Mouse (Mus musculus) MEL (cell line): ENCODE data around the gene Rps28. TPM values are rescaled to one million over a fixed set of nuclear protein-coding genes. Genes with fewer than 3 reads are reported as not detected.
"Not testable (repeated sequence)": the region's sequence is repeated elsewhere in the genome, so short reads cannot be mapped to it uniquely, and the experiment has no call there.

ENCODE experiments used
- DNase-seq: peaks from one replicate; pipeline ENCODE4 v3.0.0; 2011; ENCODE audit warnings: low read depth, low spot score
- H3K27ac ChIP-seq: 2 replicates; pipeline ENCODE4 v1.5.1; 2012; ENCODE audit warnings: low read depth, mild to moderate bottlenecking, control low read depth, low read length, moderate library complexity; ENCODE audit not compliant: control insufficient read depth
- H3K27me3 ChIP-seq, 2 experiments: fragments of 150-350 bp in 1 of 2; sonication (generic) in 1 of 2; 2 replicates each; pipeline ENCODE4 v1.6.1; 2012; ENCODE audit warnings: low read length in 2 of 2, mild to moderate bottlenecking in 2 of 2, improper control_type of control experiment in 1 of 2, moderate library complexity in 1 of 2; ENCODE audit not compliant: insufficient read depth in 2 of 2, control insufficient read depth in 1 of 2
- H3K36me3 ChIP-seq, 2 experiments: 2 replicates each; pipeline ENCODE4 v1.6.1; 2012 to 2014; ENCODE audit warnings: low read length in 2 of 2, improper control_type of control experiment in 1 of 2, inconsistent platforms in 1 of 2, mild to moderate bottlenecking in 1 of 2; ENCODE audit not compliant: insufficient read depth in 2 of 2, control insufficient read depth in 1 of 2
- H3K4me1 ChIP-seq, 2 experiments: fragments of 150-350 bp in 1 of 2; sonication (generic) in 1 of 2; 2 replicates each; pipeline ENCODE4 v1.6.1; 2012; ENCODE audit warnings: low read length in 2 of 2, improper control_type of control experiment in 1 of 2, mild to moderate bottlenecking in 1 of 2; ENCODE audit not compliant: insufficient read depth in 2 of 2, control insufficient read depth in 1 of 2
- H3K4me3 ChIP-seq, 2 experiments: fragments of 150-350 bp in 1 of 2; sonication (generic) in 1 of 2; 2 replicates each; pipeline ENCODE4 v1.5.1; 2012; ENCODE audit warnings: low read depth in 2 of 2, low read length in 2 of 2, mild to moderate bottlenecking in 2 of 2, moderate library complexity in 2 of 2, control low read depth in 1 of 2, improper control_type of control experiment in 1 of 2; ENCODE audit not compliant: control insufficient read depth in 1 of 2, insufficient read depth in 1 of 2
- H3K79me2 ChIP-seq: 2 replicates; pipeline ENCODE4 v1.6.1; 2012; ENCODE audit warnings: mild to moderate bottlenecking, low read length, moderate library complexity; ENCODE audit not compliant: control insufficient read depth, poor library complexity, insufficient read depth
- H3K9ac ChIP-seq: 2 replicates; pipeline ENCODE4 v1.6.1; 2012; ENCODE audit warnings: low read depth, mild to moderate bottlenecking, control low read depth, low read length, moderate library complexity; ENCODE audit not compliant: control insufficient read depth, poor library complexity, severe bottlenecking
- H3K9me3 ChIP-seq: fragments of 150-350 bp; sonication (generic); replicated peaks from 2 replicates; pipeline ENCODE4 v1.6.1; 2012; ENCODE audit warnings: mild to moderate bottlenecking, low read length, improper control_type of control experiment, moderate library complexity; ENCODE audit not compliant: insufficient read depth
- CTCF ChIP-seq, 3 experiments: IDR thresholded peaks in 2 of 3; conservative IDR thresholded peaks in 1 of 3; 2 replicates each; pipeline ENCODE4 v1.5.1; 2011 to 2012; ENCODE audit warnings: low read length in 3 of 3, low read depth in 2 of 3, mild to moderate bottlenecking in 2 of 3, improper control_type of control experiment in 1 of 3, inconsistent platforms in 1 of 3, mixed read lengths in 1 of 3, moderate library complexity in 1 of 3; ENCODE audit not compliant: control insufficient read depth in 1 of 3, insufficient read depth in 1 of 3, poor library complexity in 1 of 3, severe bottlenecking in 1 of 3
- JUND ChIP-seq: IDR thresholded peaks from 2 replicates; pipeline ENCODE4 v1.6.1; 2011; ENCODE audit warnings: low read depth, mild to moderate bottlenecking, improper control_type of control experiment, low read length
- MAFK ChIP-seq: IDR thresholded peaks from 2 replicates; pipeline ENCODE4 v1.6.1; 2011; ENCODE audit warnings: low read depth, mild to moderate bottlenecking, low read length, improper control_type of control experiment, borderline replicate concordance
- MAZ ChIP-seq: IDR thresholded peaks from 2 replicates; pipeline ENCODE4 v1.6.1; 2012; ENCODE audit warnings: low read depth, mild to moderate bottlenecking, inconsistent platforms, low read length, improper control_type of control experiment
- MEF2A ChIP-seq: IDR thresholded peaks from 2 replicates; pipeline ENCODE4 v1.6.1; 2014; ENCODE audit warnings: low read depth, mild to moderate bottlenecking, inconsistent platforms, low read length, improper control_type of control experiment; ENCODE audit not compliant: poor library complexity, insufficient replicate concordance, severe bottlenecking; ENCODE audit errors: extremely low read depth
- NRF1 ChIP-seq: IDR thresholded peaks from 2 replicates; pipeline ENCODE4 v1.6.1; 2014; ENCODE audit warnings: low read depth, mild to moderate bottlenecking, inconsistent platforms, low read length, improper control_type of control experiment, moderate library complexity; ENCODE audit not compliant: poor library complexity, insufficient read depth, severe bottlenecking
- POLR2A ChIP-seq, 2 experiments: IDR thresholded peaks; 2 replicates each; pipeline ENCODE4 v1.6.1; 2011 to 2012; ENCODE audit warnings: low read length in 2 of 2, mild to moderate bottlenecking in 2 of 2, control low read depth in 1 of 2, improper control_type of control experiment in 1 of 2, low read depth in 1 of 2, moderate library complexity in 1 of 2; ENCODE audit not compliant: control insufficient read depth in 1 of 2, insufficient read depth in 1 of 2, poor library complexity in 1 of 2
- POLR2AphosphoS5 ChIP-seq: IDR thresholded peaks from 2 replicates; pipeline ENCODE4 v1.6.1; 2012; ENCODE audit warnings: low read depth, borderline replicate concordance, mild to moderate bottlenecking, inconsistent platforms, low read length, moderate library complexity, mixed read lengths
- ZMIZ1 ChIP-seq: IDR thresholded peaks from 2 replicates; pipeline ENCODE4 v1.6.1; 2012; ENCODE audit warnings: low read depth, mild to moderate bottlenecking, inconsistent platforms, low read length, improper control_type of control experiment, moderate library complexity
- polyA plus RNA-seq, 2 experiments: library from polyadenylated mRNA; stranded (reverse) in 1 of 2; unstranded in 1 of 2; fragments of >175 nt in 1 of 2; fragments of >200 nt in 1 of 2; gene quantifications; 2 replicates each; pipeline versions ENCODE4 v1.2.1 to v1.2.4; 2012; ENCODE audit warnings: low replicate concordance in 2 of 2, low read depth in 1 of 2; ENCODE audit not compliant: insufficient read length in 2 of 2, insufficient read depth in 1 of 2, missing spikeins in 1 of 2
- total RNA-seq: library from RNA; depleted of rRNA; stranded (reverse); fragments of 300-350 nt; gene quantifications from 2 replicates; pipeline ENCODE4 v1.2.3, GENCODE M21; 2012

The Rps28 gene
- total and polyA plus RNA-seq, 3 experiments: 994 to 3,556 (median 2,154) TPM

GRCm38 (mm10) chr17:33823171-33823570, 1.2 kb downstream of the Rps28 start:
- H3K9ac ChIP-seq: peak overlapping the region; percentile 89
- not testable (repeated sequence) for H3K27me3 ChIP-seq, H3K9me3 ChIP-seq
- H3K27ac ChIP-seq: peak overlapping the region; percentile 82
- peaks cover 16 to 27% of the 10 kb centered on the region in 2 experiments for H3K36me3 ChIP-seq
- H3K79me2 ChIP-seq: peaks cover 41% of the 10 kb centered on the region
- TF ChIP-seq POLR2A (IDR thresholded peaks at IDR 0.05; ENCODE audit: control insufficient read depth in 1 of 2, insufficient read depth in 1 of 2, low read depth in 1 of 2, low read length in 2 of 2, poor library complexity in 1 of 2): 0 out of 4 replicates have a peak, but pooled peaks of 1 of the 2 experiments have one; percentile 37
- peak overlapping the region; percentile 73 to 93 for H3K4me3 ChIP-seq
- DNase-seq: peak; percentile 33
- H3K4me1 ChIP-seq: peaks cover 0 to 11% of the 10 kb centered on the region in 2 experiments; a peak in 2 of 4 replicates

GRCm38 (mm10) chr17:33822436-33822959, 1.9 kb downstream of the Rps28 start:
- Histone ChIP-seq H3K27ac (0 out of 2 replicates have a peak overlapping the region, but pooled peaks have one; percentile 16), H3K9me3 (no peaks in the 10 kb centered on the region), H3K79me2 (peaks cover 39% of the 10 kb centered on the region), H3K4me1 (peaks cover 0 to 11% of the 10 kb centered on the region in 2 experiments; a peak in 2 of 4 replicates), H3K36me3 (peaks cover 16 to 26% of the 10 kb centered on the region in 2 experiments), H3K27me3 (no peaks in the 10 kb centered on the region), H3K4me3 (peak overlapping the region in 1 of 2 experiments; percentile 93; a peak in 2 of 4 replicates), H3K9ac (peak overlapping the region; percentile 89)
- DNase-seq: peak; percentile 51
- peak in 2 of 3 experiments; percentile 15 to 18; a peak in 2 of 6 replicates for TF ChIP-seq CTCF (IDR thresholded peaks at IDR 0.05 in 2 of 3, conservative IDR thresholded peaks at IDR 0.05 in 1 of 3; ENCODE audit: control insufficient read depth in 1 of 3, insufficient read depth in 1 of 3, low read depth in 2 of 3, low read length in 3 of 3, poor library complexity in 1 of 3, severe bottlenecking in 1 of 3)
- no peak for TF ChIP-seq NRF1
- TF ChIP-seq MAZ: no peak

- peak overlapping the region; percentile 69 for H3K9ac ChIP-seq
- no peaks in the 10 kb centered on the region for H3K27me3 ChIP-seq
- H3K27ac ChIP-seq: peak overlapping the region; percentile 38; the same call in 1 of the 2 replicates
- peaks cover 0 to 11% of the 10 kb centered on the region in 2 experiments; a peak in 2 of 4 replicates for H3K4me1 ChIP-seq
- TF ChIP-seq JUND (no peak), MEF2A (no peak), POLR2AphosphoS5 (no peak), MAFK (no peak), ZMIZ1 (no peak)
- no peak for DNase-seq
- H3K36me3 ChIP-seq: peaks cover 13 to 14% of the 10 kb centered on the region in 2 experiments
- peaks cover 10% of the 10 kb centered on the region for H3K79me2 ChIP-seq
- H3K9me3 ChIP-seq: no peaks in the 10 kb centered on the region
- H3K4me3 ChIP-seq: peak overlapping the region; percentile 13 to 23; a peak in 3 of 4 replicates
Observed at GRCm38 (mm10) chr17:33817969-33818643, 6.3 kb downstream of the Rps28 start.
